ENCODE assay signal across 9 mouse cellular contexts in genomic region chr1:56976825-56977104, GRCm38 (mm10). TPM values are rescaled to one million over a fixed set of nuclear protein-coding genes. Genes with fewer than 3 reads are reported as not detected.
DNase-seq lines count a peak whose midpoint lies in the region; ATAC-seq lines count a peak whose summit lies in the region.
"Had no signal": no experiment of that assay in that cellular context is flagged by ENCODE, and none has a peak within 500 bp of the region (broad histone marks: within the 10 kb centered on the region; RNA-seq: fewer than 3 reads in every experiment).

No protein-coding gene starts in this region.

- peak overlapping the region; percentile 28 to 29 for H3K4me3 ChIP-seq in heart, embryonic 14.5 days (ENCODE audit: control insufficient read depth in 1 of 2, insufficient read depth in 1 of 2, low read depth in 1 of 2, low read length in 2 of 2)
- H3K4me3 ChIP-seq in brown adipose tissue, adult 24 weeks (ENCODE audit: insufficient read depth, low read depth, low read length) = peak overlapping the region; percentile 13; the same call in 1 of the 2 replicates
- peak overlapping the region; percentile 31 for H3K4me3 ChIP-seq in hindbrain, embryonic 15.5 days
- peak overlapping the region; percentile 0 for H3K4me3 ChIP-seq in midbrain, embryonic 14.5 days (replicated peaks; ENCODE audit: low read depth, low read length)

- no peak for DNase-seq in heart, postnatal 4 days
- peak; percentile 43 for DNase-seq in midbrain, embryonic 14.5 days
- DNase-seq in thymus, postnatal 4 days = no peak
- DNase-seq in cerebellum, postnatal 25 days = no peak

- no peak for ATAC-seq in heart, embryonic 14.5 days (ENCODE audit: insufficient number of reproducible peaks, insufficient read depth, low FRiP score, low read depth)
- ATAC-seq in hindbrain, embryonic 15.5 days (ENCODE audit: low FRiP score, low read depth) = no peak
- ATAC-seq in midbrain, embryonic 14.5 days (ENCODE audit: low FRiP score, low TSS enrichment) = no peak
- ATAC-seq in granulocyte monocyte progenitor cell, adult 5-6 weeks (replicated peaks; ENCODE audit: poor library complexity, severe bottlenecking) = no peak

- no peaks in the 10 kb centered on the region for H3K36me3 ChIP-seq in heart, embryonic 14.5 days (ENCODE audit: control insufficient read depth, insufficient read depth, low read length)
- no peaks in the 10 kb centered on the region for H3K36me3 ChIP-seq in hindbrain, embryonic 15.5 days
- H3K36me3 ChIP-seq in midbrain, embryonic 14.5 days (ENCODE audit: control insufficient read depth, insufficient read depth, low read length) = no peaks in the 10 kb centered on the region

- no peaks in the 10 kb centered on the region for H3K9me3 ChIP-seq in heart, embryonic 14.5 days (ENCODE audit: control insufficient read depth, low read length)
- H3K9me3 ChIP-seq in hindbrain, embryonic 15.5 days = no peaks in the 10 kb centered on the region
- no peaks in the 10 kb centered on the region for H3K9me3 ChIP-seq in midbrain, embryonic 14.5 days (ENCODE audit: control insufficient read depth, low read length)

- whole genome bisulfite sequencing in heart, embryonic 14.5 days = 2% methylated on average over 11 of the region's 11 CpGs
- 1% methylated on average over 11 of the region's 11 CpGs for WGBS in hindbrain, embryonic 15.5 days
- WGBS in midbrain, embryonic 14.5 days = under 1% methylated on average over 11 of the region's 11 CpGs

- no peak overlapping the region for H3K9ac ChIP-seq in heart, embryonic 14.5 days (ENCODE audit: low read length)
- no peak overlapping the region for H3K9ac ChIP-seq in hindbrain, embryonic 15.5 days
- no peak overlapping the region for H3K9ac ChIP-seq in midbrain, embryonic 14.5 days (replicated peaks; ENCODE audit: low read length)

- H3K4me2 ChIP-seq in heart, embryonic 14.5 days (ENCODE audit: low read length) = peak overlapping the region; percentile 59
- H3K4me2 ChIP-seq in hindbrain, embryonic 15.5 days = peak overlapping the region; percentile 56
- H3K4me2 ChIP-seq in midbrain, embryonic 14.5 days (ENCODE audit: low read length) = peak overlapping the region; percentile 44

- H3K4me1 ChIP-seq in heart, embryonic 14.5 days (ENCODE audit: control insufficient read depth in 2 of 2, insufficient read depth in 2 of 2, low read length in 2 of 2) = peaks cover 13 to 28% of the 10 kb centered on the region in 2 experiments
- no peaks in the 10 kb centered on the region; the same call in 1 of the 2 replicates for H3K4me1 ChIP-seq in brown adipose tissue, adult 24 weeks (ENCODE audit: control insufficient read depth, insufficient read depth, insufficient read length, low read length)
- H3K4me1 ChIP-seq in hindbrain, embryonic 15.5 days (replicated peaks) = peaks cover 38% of the 10 kb centered on the region
- H3K4me1 ChIP-seq in midbrain, embryonic 14.5 days (ENCODE audit: control insufficient read depth, insufficient read depth, low read length) = no peaks in the 10 kb centered on the region

- H3K27me3 ChIP-seq in heart, embryonic 14.5 days (ENCODE audit: control insufficient read depth, insufficient read depth, low read length) = peaks cover 62% of the 10 kb centered on the region
- H3K27me3 ChIP-seq in hindbrain, embryonic 15.5 days = peaks cover 60% of the 10 kb centered on the region
- H3K27me3 ChIP-seq in midbrain, embryonic 14.5 days (ENCODE audit: control insufficient read depth, insufficient read depth, low read length) = peaks cover 70% of the 10 kb centered on the region

- H3K27ac ChIP-seq in heart, embryonic 14.5 days (replicated peaks in 1 of 2; ENCODE audit: control insufficient read depth in 1 of 2, insufficient read depth in 1 of 2, low read depth in 2 of 2, low read length in 2 of 2) = no peak overlapping the region
- no peak overlapping the region for H3K27ac ChIP-seq in brown adipose tissue, adult 24 weeks (replicated peaks; ENCODE audit: low read depth, low read length)
- no peak overlapping the region for H3K27ac ChIP-seq in hindbrain, embryonic 15.5 days (replicated peaks)
- H3K27ac ChIP-seq in midbrain, embryonic 14.5 days (replicated peaks; ENCODE audit: low read depth, low read length) = no peak overlapping the region
- H3K27ac ChIP-seq: macrophage had no signal

RNA-seq across cellular contexts. Expression of gene Satb2, which starts 1.7 kb away (rescaled TPM):
- polyA plus RNA-seq in heart, embryonic 14.5 days (2014; fragmentation: Nextera tagmentation; extraction: Ambion mirVana) = 0.08 and 0.12 TPM in 2 replicates
- under 1 TPM; 0.50 to 0.69 TPM for total RNA-seq in heart, postnatal 4 days (2021)
- 0.32 and 1.4 TPM in 2 replicates for polyA plus RNA-seq in brown adipose tissue, adult 24 weeks (2012; ENCODE audit: insufficient read depth, insufficient read length, missing spikeins)
- 0.83 and 1.8 TPM in 2 replicates for polyA plus RNA-seq in hindbrain, embryonic 15.5 days (2015; fragmentation: Nextera tagmentation; extraction: Ambion mirVana)
- polyA plus RNA-seq in midbrain, embryonic 14.5 days (2014; fragmentation: Nextera tagmentation; extraction: Ambion mirVana) = 0.78 and 1.1 TPM in 2 replicates
- total RNA-seq in granulocyte monocyte progenitor cell, adult 5-6 weeks (2014; fragmentation: Nextera tagmentation) = 1.0 and 1.9 TPM in 2 replicates
- 0.56 and 7.2 TPM in 2 replicates for total RNA-seq in granulocyte monocyte progenitor cell, adult 5-6 weeks (2017)
